Mouse (Mus musculus) left cerebral cortex, postnatal 10 days (tissue): ENCODE results near the gene Zfp422. TPM values are rescaled to one million over a fixed set of nuclear protein-coding genes. Genes with fewer than 3 reads are reported as not detected.

Source experiments
- DNase-seq, 2 experiments: peaks; one replicate each; pipeline ENCODE4 v3.0.0; 2021 to 2022; ENCODE audit warnings: low spot score in 2 of 2, mixed read lengths in 1 of 2; ENCODE audit errors: extremely low spot score in 1 of 2
- intact Hi-C: fragments of 180-260 bp; cut with DNase I; formaldehyde crosslinking; loops from one replicate; pipeline ENCODE4 v1.15.1; 2025
- total RNA-seq, 2 experiments: library from RNA; stranded (reverse); gene quantifications; 2 replicates each; pipeline ENCODE4 v1.2.3; 2021

The Zfp422 gene
- total RNA-seq: 10 to 100 TPM; 28.8 to 33.2 TPM

DNA sequence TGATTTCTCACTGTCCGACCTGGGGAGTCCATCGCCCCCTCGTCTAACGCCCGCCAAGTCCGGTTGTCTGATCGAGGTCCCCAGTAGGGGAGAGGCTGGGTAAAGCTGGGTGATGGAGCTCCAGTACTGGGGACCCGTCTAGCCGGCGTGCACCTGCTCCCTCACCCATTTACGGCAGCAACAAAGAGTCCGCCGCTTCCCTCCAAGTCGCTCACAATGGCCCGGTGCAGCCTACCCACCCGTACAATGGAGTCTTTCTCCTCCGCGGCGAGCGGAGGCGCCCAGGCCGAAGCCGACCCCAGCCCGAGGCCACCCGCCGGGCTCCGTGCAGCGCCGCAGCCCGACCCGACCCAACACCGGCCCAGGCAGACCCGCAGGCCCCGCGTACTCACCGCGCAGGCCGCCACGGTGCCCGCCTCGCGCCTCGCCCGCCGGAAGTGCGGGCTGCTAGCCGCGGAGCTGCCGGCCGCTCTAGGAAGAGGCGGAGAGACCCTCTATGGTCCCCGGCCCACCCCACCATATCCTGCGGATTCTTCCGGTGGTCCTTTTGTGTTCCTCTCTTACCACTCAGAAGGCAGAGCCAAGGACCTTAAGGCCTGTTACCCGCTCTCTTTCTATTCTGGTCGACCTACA, at the start of gene Zfp422:
TSS of gene Zfp422 (minus strand) at position 461 of the 633 bp plus-strand sequence.
- intact Hi-C loops: no loop called here
- DNase-seq: peak; percentile 63 to 83

DNA sequence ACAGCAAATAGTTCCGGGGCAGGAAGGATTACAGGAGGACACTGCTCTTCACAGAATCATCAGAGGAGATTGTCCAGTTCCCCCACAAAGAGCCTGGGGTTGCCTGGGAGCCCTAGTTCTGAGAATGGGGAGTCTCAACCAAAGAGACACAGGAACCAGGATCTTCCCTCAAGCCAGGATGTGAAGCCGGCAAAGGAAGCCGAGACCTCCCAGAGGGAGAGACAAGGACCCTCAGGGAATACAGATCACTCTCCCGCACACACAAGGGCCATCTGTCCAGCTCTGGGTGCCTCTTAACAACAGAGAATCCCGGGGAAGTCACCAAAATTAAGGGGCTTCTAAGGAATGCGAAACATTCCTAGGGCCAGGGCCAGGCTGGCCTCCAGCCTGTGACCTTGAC, 48.5 kb upstream of the Zfp422 start:
- DNase-seq: peak in 1 of 2 experiments; percentile 13
- intact Hi-C loops: no loop called here

DNA sequence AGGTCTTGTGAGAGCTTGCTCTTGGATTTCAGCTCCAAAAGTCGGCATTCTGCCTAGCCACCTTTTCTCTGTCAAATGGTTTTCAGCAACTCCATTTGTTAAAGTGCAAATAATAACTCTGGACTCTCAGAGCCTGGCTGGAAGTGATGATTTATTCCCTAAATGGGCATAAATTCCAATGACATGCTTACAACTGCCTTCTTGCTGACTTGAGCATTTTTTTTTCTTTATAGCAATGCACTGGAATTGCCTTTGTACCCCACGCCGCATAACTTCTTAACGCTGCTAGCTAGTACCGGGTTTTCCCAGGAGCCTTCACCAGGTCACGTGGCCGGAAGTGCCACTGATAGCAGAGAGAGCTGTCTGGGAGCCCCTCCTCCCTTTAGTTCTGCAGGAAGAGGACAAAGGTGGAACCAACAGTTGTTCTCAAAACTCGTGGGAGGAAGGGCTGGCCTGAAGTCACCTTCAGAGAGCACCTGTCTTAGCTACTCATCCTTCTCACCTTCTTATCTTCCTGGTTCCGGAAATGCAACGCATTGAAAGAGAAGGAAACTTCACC, 47.6 kb upstream of the Zfp422 start:
- intact Hi-C loops: no loop called here
- peak in 1 of 2 experiments; percentile 20 for DNase-seq

DNA sequence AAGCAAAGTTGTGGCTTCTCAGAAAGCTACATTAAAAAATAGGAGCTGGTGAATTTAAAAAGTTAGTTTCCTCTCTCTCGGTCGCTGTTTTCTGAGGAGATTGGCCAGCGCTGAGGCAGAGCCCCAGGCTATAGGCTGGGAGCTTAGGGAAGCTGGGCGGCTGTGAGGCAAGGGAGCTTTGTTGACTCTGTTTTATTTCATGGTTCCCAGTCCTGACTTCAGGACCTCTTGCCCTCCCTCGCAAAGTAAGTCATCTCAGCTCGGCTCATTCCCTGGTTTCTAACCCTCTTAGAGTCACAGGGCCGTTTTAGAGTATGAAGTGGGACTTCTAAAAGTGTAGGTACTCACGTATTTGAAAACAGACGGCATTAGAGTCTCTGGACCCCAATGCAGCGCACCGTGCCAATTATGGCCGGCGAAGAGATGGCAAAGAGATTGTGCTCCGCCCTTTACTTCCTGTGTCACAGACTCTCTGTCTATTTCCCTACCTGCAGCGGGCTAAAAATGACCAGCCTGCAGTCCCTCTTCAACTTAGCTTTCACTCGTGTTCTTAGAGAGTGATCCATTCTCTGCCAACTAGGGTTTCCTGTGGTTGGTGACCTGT, 45.6 kb upstream of the Zfp422 start:
- intact Hi-C loops: no loop called here
- DNase-seq: peak in 1 of 2 experiments; percentile 15

DNA sequence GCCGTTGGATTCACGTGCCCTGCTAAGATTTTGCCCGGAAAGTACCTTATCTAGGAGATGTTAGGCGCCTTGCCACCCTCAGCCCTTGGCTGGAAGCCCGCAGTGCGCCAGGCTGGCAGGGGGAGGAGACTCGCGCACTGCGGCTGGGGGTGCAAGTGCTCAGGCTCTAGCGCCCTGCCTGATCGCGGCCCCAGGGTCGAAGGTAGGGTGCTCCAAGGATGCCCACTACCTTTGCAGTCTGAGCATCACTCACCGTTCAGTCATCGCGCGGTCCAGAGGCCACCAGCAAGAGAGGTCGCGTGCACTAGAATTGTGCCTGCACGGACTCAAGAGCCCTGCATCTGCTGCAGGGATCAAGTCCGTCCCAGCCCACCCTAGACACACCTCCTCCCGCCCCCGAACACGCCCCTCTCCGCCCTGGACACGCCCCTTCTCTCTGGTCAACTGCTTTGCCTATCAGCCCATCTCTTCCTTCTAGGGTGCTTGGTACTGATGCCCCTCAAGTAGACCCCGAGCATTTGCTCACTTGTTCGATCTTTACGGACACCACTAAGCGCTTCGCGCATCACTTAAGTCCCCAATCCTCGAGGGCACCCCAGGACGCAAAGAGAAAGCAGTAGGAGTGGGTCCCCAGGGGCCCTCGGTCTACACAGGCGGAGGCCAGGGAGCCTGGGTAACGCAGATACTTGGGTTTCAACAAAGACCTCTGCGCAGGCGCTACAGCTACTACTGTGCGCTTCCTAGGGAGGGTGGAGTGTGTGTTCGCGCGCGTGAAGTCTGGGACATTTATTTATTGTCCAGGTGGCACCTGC, 44.9 kb upstream of the Zfp422 start, which contains the start of gene Rassf4:
TSS of gene Rassf4 (minus strand) at position 482 of the 812 bp plus-strand sequence.
- intact Hi-C loops: no loop called here
- peak; percentile 50 to 85 for DNase-seq

DNA sequence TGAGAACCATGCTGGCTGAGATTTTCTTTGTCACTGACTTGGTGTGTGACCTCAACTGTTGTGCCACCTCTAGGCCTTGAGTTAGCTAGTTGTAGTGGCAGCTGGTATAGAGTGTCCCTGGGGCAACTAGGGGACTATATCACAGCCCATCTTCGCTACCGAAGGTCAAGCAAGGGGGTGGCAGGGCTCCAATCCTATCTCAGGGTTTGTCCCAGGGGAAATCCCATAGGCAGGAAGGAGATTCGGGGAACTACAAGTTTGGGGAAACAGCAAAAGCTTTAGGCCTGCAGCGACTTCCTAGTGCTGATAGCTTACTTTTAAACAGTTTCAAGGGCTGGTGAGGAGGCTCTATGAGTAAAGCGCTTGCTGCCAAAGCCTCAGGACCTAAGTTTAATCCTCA, 43.5 kb upstream of the Zfp422 start:
- DNase-seq: no peak
- intact Hi-C loops: no loop called here

DNA sequence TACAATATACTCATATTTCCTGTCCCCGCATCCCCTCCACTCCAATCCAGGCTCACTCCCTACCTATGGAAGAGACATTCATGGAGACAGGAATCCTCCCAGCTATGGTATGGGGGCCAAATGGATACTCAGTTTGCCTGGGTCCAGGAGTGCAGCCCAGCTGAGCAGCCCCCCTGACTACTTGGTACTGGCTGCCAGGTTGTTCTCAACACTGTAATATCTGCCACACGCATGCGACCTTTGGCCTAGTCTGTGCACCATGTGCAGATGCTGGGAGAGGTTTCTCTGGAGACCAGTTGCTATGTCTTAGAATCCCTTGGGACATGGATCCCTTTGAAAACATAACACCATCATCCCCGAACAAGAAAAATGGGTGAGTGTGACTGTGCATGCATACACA, 43.0 kb upstream of the Zfp422 start:
- intact Hi-C loops: no loop called here

DNA sequence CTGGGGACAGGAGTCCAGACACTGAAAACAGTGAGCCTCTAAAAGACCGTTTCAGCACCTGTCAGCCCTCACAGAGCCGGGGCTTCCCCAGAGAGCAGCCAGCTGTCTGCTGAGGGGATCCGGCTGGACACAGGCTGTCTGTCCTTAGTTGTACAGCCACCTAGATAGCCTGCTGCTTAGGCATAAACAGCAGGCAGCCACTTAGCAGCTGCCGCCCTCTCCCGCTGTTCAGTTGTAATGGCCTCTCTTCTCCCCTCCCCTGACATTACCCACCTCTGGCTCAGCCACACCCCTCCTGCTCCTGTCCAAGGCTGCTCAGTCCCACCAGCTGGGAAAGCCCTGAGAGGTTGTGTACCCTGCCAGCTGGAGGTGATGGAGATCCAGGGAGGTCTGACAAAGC, 42.2 kb upstream of the Zfp422 start:
- DNase-seq: no peak
- intact Hi-C loops: no loop called here

More for the DNA sequence above, 43.0 kb upstream of the Zfp422 start:
- DNase-seq: no peak

DNA sequence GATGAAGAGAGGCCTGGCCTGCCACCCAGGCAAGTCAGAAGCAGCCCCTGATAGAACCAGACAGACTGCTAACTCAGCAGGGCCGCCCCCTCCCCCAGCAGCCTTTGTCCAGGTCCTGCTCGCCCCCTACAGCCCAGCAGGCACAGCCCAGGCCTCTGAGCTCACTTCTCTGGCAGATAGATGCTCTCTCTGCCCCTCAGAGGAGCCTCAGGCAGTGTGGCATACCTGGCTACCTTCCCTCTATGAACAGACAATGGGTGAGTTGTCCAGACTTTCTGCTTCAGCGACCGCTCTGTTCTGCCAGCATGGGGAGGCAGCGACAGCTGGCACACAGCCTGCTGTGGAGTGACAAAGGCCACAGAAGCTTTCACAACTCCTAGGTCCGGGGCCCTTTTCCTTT, 41.3 kb upstream of the Zfp422 start:
- intact Hi-C loops: no loop called here
- no peak for DNase-seq

DNA sequence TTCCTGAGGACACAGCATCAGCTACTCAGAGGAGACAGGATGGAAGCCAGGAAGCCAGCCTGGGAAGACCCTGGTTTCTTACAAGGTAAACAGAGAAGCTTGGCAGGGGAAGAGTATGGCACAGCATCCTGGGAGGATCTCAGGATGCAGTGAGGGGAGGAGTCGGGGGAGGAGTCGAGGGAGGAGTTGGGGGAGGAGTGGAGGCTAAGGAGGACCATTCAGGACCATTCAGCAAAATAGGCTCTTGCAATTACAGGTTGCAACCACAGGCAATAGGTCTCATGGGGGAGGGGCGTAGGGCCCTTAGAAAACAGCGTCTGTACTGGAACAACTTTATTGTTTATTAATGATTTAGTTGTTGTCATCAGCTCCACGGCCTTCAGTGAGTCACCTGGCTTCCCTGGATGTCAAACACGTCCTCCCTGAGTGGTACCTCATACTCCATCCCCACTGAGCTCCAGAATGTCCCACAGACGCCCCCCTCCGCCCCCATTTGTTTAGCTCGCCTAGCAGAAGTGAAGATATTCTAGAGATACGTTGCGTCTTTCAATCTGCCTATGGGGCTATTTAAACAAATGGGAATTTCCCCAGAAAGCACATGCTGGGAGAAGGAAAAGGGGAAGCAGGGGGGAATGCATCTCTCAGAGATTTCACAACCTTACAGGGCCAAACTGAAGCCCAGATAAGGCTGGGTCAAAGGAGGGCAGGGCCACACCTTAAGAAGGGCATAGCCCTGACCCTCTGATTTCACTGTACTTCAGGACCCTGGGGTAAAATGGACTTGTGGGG, 40.1 kb upstream of the Zfp422 start:
- no peak for DNase-seq
- intact Hi-C loops: no loop called here

DNA sequence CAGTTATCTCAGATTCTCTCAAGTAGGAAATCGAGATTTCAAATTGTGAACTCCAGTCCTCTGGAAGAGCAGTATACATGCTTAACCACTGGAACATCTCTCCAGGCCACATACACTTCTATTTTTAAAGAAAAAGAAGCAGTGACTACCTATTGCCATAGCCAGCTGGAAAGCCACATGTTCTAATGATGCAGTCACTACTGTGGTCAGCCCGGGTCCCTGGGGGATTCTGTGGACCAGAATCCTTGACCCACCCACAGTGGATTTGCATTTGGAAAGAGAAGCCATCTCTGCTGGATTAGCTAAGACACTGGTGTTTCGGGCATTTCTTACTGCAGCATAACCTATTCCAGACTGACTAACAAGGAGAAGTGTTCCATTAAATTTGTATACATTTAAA, 38.6 kb upstream of the Zfp422 start:
- no peak for DNase-seq
- intact Hi-C loops: no loop called here

DNA sequence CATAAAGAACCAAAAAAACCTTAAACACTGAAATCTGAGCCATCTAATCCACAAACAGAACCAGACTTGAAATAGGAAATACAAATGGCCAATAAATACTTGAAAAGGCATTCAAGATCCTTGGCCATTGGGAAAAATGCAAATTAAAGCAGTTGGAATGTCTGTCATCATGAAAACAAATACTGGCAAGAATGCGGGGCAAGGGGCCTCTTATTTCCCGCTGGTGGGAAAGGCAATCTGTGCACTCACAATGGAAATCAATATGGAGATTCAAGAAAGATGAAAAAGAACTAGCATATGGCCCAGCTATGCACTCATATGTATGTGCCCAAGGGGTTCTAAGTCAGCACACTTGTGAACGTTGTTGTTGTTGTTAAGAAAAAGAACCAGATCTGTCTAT, 38.1 kb upstream of the Zfp422 start:
- no peak for DNase-seq
- intact Hi-C loops: no loop called here

DNA sequence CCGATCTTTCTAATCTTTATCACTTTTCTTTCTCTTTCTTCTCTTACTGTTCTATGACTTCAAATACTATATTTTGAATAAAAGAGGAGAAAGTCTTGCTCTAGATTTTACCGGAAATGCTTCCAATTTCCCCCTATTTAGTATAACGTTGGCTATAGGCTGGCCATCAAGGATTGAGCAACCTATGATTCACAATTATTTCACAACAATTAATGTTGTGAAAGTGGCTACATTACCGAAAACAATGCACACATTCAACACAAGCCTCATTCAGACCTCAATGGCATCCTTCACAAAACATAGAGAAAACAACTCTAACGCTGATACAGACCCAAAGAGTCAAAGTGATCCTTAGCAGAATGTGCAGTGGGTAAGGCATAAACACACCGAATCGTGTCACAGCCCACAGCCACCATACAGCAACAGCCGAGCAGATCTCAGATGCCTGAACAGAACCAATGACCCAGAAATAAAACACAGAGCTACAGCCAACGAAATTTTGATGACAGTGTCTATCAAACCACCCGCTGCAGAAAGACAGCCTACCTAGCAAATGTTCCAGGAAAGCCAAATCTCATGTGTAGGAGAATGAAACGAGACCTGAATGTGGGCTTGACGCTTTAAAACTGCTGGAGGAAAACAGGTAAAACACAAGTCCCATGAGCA, 37.4 kb upstream of the Zfp422 start:
- no peak for DNase-seq
- intact Hi-C loops: no loop called here

DNA sequence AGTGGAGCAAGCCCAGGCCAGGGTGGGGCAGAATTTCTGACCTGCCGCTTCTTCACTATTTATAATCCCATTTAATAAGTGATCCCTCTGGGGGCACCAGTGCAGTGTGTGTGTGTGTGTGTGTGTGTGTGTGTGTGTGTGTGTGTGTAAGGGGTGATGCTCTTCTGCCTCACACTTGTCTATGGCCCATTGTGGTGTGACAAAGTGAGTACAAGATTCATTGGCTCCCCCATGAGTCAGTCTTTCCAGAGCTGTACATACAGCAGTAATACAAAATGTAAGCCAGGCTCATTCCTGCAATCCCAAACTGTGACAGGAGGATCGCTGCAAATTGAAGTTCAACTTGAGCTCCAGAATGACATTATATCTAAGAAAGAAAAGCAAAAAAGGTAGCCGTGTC, 36.0 kb upstream of the Zfp422 start:
- intact Hi-C loops: no loop called here
- DNase-seq: no peak

DNA sequence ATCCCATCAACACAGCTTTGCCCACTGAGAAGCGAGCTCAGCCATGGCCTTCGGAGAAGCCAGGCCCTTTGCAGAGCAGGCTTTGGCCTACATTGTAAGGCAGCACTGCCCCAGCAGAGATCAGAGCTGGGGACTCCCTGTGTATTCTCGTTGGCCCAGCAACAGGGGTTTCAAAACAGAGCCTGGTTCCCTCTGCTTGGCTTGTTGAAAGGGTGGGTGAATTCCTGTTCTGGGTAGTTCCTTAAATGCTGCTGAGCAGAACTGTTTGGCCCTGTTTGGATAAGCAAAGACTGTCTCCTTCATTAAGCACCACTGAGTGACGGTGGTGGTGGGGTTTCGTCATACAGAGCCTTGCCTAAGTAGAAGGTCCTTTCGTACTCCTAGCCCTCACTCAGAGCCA, 35.2 kb upstream of the Zfp422 start:
- intact Hi-C loops: no loop called here

DNA sequence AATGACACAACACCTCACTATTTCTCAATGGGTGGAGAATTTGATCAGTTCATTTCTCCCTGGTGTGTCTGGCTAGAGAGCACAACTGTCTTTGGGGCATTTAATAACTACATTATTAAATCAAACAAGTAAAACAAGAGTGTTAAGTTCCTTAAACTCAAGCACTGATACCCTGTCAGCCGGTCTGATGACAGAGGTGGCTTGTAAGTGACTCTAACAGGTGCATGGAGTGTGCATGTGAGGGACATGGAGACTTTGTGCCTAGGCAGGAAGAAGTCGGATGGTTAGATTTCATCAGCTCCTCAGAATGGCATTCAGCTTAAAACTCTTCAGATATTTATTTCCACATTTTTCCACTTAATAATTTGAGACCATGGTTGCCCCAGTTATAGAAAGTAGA, 34.6 kb upstream of the Zfp422 start:
- no peak for DNase-seq
- intact Hi-C loops: no loop called here

More for the DNA sequence above, 35.2 kb upstream of the Zfp422 start:
- no peak for DNase-seq

DNA sequence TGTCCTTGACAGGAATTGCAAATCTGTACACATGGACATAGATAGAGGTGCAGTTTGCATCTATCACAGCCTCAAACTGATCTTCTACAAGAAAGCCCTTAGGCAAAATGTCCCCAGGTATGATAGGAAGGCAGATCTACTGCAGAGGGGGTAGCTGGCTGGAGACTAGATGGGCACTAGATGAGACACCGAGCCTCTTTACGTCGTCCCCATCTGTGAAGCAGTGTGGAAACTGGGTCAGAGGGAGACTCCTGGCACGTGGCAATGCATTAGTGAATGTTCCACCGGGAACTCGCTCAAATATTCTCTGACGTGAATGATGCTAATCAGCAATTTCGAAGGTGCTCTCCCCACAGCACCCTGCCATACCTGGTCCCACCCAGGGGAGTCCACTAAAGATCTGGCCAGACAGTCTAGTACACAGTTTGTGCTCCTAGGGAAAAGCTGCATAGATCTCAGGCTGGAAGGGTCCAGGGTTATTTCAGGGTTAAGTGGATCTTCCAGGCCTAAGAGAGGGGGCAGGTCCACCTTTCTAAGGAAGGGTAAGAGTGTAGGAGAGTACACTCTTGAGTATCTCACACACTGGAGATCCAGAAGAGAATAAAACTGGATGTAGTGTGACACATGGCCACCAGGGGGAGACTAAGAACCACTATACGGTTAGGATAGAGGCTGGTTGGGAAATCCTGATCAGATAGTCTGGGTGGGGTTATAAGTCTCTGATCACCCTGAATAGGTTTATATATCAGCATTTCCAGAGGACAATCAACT, 25.1 kb upstream of the Zfp422 start:
- peak; percentile 52 to 60 for DNase-seq
- intact Hi-C loops: loop anchor here (5.0 to 10.0 kb wide), 3 partner anchors 113 to 1173 kb away; partner anchors contain the start of gene Cxcl12
